Mouse (Mus musculus): Measurements from ENCODE around the gene Cd99l2.

DNA sequence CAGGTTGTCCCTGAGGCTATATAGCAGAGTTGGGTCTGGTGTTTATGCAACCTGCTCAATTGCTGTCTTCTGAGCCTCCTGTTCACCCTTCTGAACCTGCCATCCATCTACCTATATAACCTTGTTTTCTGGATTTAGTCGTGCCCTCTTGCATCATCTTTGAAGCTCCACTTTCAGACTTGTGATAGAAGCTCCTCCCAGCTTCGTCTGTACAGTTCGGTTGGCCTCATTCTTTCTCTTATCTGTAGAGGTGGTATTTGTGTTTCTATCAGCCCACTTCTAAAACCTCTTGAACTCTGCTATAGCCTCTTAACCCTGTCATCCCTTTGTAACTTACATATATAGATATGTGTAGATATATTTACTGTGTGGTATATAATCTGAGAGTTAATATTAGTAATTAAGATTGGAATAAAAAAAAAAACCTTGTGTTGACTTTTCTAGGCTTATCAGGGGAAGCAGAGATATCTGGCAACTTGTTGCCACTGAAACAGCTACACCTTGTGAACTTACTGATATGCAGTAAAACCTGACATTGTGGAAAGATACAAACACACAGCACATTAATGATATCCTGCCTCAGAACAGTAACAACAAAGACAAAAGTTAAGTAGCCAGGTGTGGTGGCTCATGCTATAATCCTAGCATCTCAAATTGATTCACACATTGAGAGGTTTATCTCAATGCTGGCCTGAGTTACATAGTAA is 33.1 kb upstream of the Cd99l2 start:
- TF ChIP-seq CTCF (IDR thresholded peaks at IDR 0.05; ENCODE audit: low read depth) (no peak), EP300 (IDR thresholded peaks at IDR 0.05; ENCODE audit: low read depth) (peak; percentile 75)
